Mouse (Mus musculus): ENCODE measurements around the gene Lekr1. TPM values are rescaled to one million over a fixed set of nuclear protein-coding genes. Genes with fewer than 3 reads are reported as not detected.

The Lekr1 gene
- polyA plus RNA-seq, 1 experiment from 2014 or later: 6.3 TPM

- 86% methylated on average over 1 of the region's 1 CpGs for WGBS
- DNase-seq (ENCODE audit: low spot score) (no peak), ATAC-seq (ENCODE audit: insufficient number of reproducible peaks, low FRiP score, low TSS enrichment, low read depth) (no peak)
- no peaks in the 10 kb centered on the region for H3K27me3 ChIP-seq (ENCODE audit: control insufficient read depth, insufficient read depth, low read length)
- H3K9me3 ChIP-seq (ENCODE audit: control insufficient read depth, low read length): no peaks in the 10 kb centered on the region
- H3K4me3 ChIP-seq (ENCODE audit: low read depth, low read length): no peak overlapping the region
- H3K4me1 ChIP-seq (ENCODE audit: control insufficient read depth, insufficient read depth, low read length): no peaks in the 10 kb centered on the region
- H3K4me2 ChIP-seq (ENCODE audit: low read depth, severe bottlenecking): no peak overlapping the region
- no peaks in the 10 kb centered on the region for H3K36me3 ChIP-seq (ENCODE audit: control insufficient read depth, insufficient read depth, low read length)
- no peak overlapping the region for H3K27ac ChIP-seq (replicated peaks; ENCODE audit: low read depth, low read length)
- no peak overlapping the region for H3K9ac ChIP-seq (ENCODE audit: low read length)
Measured at GRCm38 (mm10) chr3:65699704-65700103, 33.7 kb downstream of the Lekr1 start.

GRCm38 (mm10) chr3:65714372-65714771 lies 48.3 kb downstream of the Lekr1 start:
- no peak for ATAC-seq (ENCODE audit: insufficient number of reproducible peaks, low FRiP score, low TSS enrichment, low read depth)

GRCm38 (mm10) chr3:65717406-65717805 lies 51.4 kb downstream of the Lekr1 start:
- ATAC-seq (ENCODE audit: insufficient number of reproducible peaks, low FRiP score, low TSS enrichment, low read depth) (no peak), DNase-seq (ENCODE audit: low spot score) (no peak)
- Histone ChIP-seq H3K9me3 (ENCODE audit: control insufficient read depth, low read length) (no peaks in the 10 kb centered on the region), H3K27ac (replicated peaks; ENCODE audit: low read depth, low read length) (no peak overlapping the region), H3K4me2 (ENCODE audit: low read depth, severe bottlenecking) (no peak overlapping the region), H3K9ac (ENCODE audit: low read length) (no peak overlapping the region), H3K27me3 (ENCODE audit: control insufficient read depth, insufficient read depth, low read length) (no peaks in the 10 kb centered on the region), H3K4me3 (ENCODE audit: low read depth, low read length) (no peak overlapping the region), H3K4me1 (ENCODE audit: control insufficient read depth, insufficient read depth, low read length) (no peaks in the 10 kb centered on the region), H3K36me3 (ENCODE audit: control insufficient read depth, insufficient read depth, low read length) (no peaks in the 10 kb centered on the region)
- WGBS: 81% methylated on average over 2 of the region's 2 CpGs

More at GRCm38 (mm10) chr3:65714372-65714771, 48.3 kb downstream of the Lekr1 start:
- Histone ChIP-seq H3K4me2 (ENCODE audit: low read depth, severe bottlenecking) (no peak overlapping the region), H3K4me3 (ENCODE audit: low read depth, low read length) (no peak overlapping the region), H3K9me3 (ENCODE audit: control insufficient read depth, low read length) (no peaks in the 10 kb centered on the region), H3K27me3 (ENCODE audit: control insufficient read depth, insufficient read depth, low read length) (no peaks in the 10 kb centered on the region), H3K9ac (ENCODE audit: low read length) (no peak overlapping the region), H3K4me1 (ENCODE audit: control insufficient read depth, insufficient read depth, low read length) (no peaks in the 10 kb centered on the region), H3K27ac (replicated peaks; ENCODE audit: low read depth, low read length) (no peak overlapping the region), H3K36me3 (ENCODE audit: control insufficient read depth, insufficient read depth, low read length) (no peaks in the 10 kb centered on the region)
- DNase-seq (ENCODE audit: low spot score): no peak
- 90% methylated on average over 3 of the region's 3 CpGs for WGBS

- Histone ChIP-seq H3K9ac (ENCODE audit: low read length) (no peak overlapping the region), H3K27ac (replicated peaks; ENCODE audit: low read depth, low read length) (no peak overlapping the region), H3K36me3 (ENCODE audit: control insufficient read depth, insufficient read depth, low read length) (no peaks in the 10 kb centered on the region), H3K27me3 (ENCODE audit: control insufficient read depth, insufficient read depth, low read length) (no peaks in the 10 kb centered on the region), H3K4me2 (ENCODE audit: low read depth, severe bottlenecking) (no peak overlapping the region), H3K4me1 (ENCODE audit: control insufficient read depth, insufficient read depth, low read length) (no peaks in the 10 kb centered on the region), H3K9me3 (ENCODE audit: control insufficient read depth, low read length) (no peaks in the 10 kb centered on the region), H3K4me3 (ENCODE audit: low read depth, low read length) (no peak overlapping the region)
- ATAC-seq (ENCODE audit: insufficient number of reproducible peaks, low FRiP score, low TSS enrichment, low read depth) (no peak), DNase-seq (ENCODE audit: low spot score) (no peak)
- WGBS: 80% methylated on average over 4 of the region's 4 CpGs
Measured at GRCm38 (mm10) chr3:65722897-65723296, 56.9 kb downstream of the Lekr1 start.

GRCm38 (mm10) chr3:65723664-65724063 lies 57.6 kb downstream of the Lekr1 start:
- no peak overlapping the region for H3K9ac ChIP-seq (ENCODE audit: low read length)
- 83% methylated on average over 4 of the region's 4 CpGs for WGBS

GRCm38 (mm10) chr3:65737816-65738215 lies 71.8 kb downstream of the Lekr1 start:
- no peak for DNase-seq (ENCODE audit: low spot score)
- H3K4me1 ChIP-seq (ENCODE audit: control insufficient read depth, insufficient read depth, low read length): no peaks in the 10 kb centered on the region
- H3K27ac ChIP-seq (replicated peaks; ENCODE audit: low read depth, low read length): no peak overlapping the region
- no peaks in the 10 kb centered on the region for H3K9me3 ChIP-seq (ENCODE audit: control insufficient read depth, low read length)
- H3K4me3 ChIP-seq (ENCODE audit: low read depth, low read length): no peak overlapping the region
- no peak for ATAC-seq (ENCODE audit: insufficient number of reproducible peaks, low FRiP score, low TSS enrichment, low read depth)
- no peak overlapping the region for H3K9ac ChIP-seq (ENCODE audit: low read length)
- no peaks in the 10 kb centered on the region for H3K27me3 ChIP-seq (ENCODE audit: control insufficient read depth, insufficient read depth, low read length)
- no peak overlapping the region for H3K4me2 ChIP-seq (ENCODE audit: low read depth, severe bottlenecking)
- H3K36me3 ChIP-seq (ENCODE audit: control insufficient read depth, insufficient read depth, low read length): no peaks in the 10 kb centered on the region
- WGBS: 83% methylated on average over 4 of the region's 4 CpGs

More at GRCm38 (mm10) chr3:65723664-65724063, 57.6 kb downstream of the Lekr1 start:
- no peak for ATAC-seq (ENCODE audit: insufficient number of reproducible peaks, low FRiP score, low TSS enrichment, low read depth)
- Histone ChIP-seq H3K36me3 (ENCODE audit: control insufficient read depth, insufficient read depth, low read length) (no peaks in the 10 kb centered on the region), H3K9me3 (ENCODE audit: control insufficient read depth, low read length) (no peaks in the 10 kb centered on the region), H3K27ac (replicated peaks; ENCODE audit: low read depth, low read length) (no peak overlapping the region), H3K4me1 (ENCODE audit: control insufficient read depth, insufficient read depth, low read length) (no peaks in the 10 kb centered on the region), H3K4me2 (ENCODE audit: low read depth, severe bottlenecking) (no peak overlapping the region), H3K4me3 (ENCODE audit: low read depth, low read length) (no peak overlapping the region), H3K27me3 (ENCODE audit: control insufficient read depth, insufficient read depth, low read length) (no peaks in the 10 kb centered on the region)
- no peak for DNase-seq (ENCODE audit: low spot score)

- H3K27ac ChIP-seq (replicated peaks; ENCODE audit: low read depth, low read length): no peak overlapping the region
- H3K27me3 ChIP-seq (ENCODE audit: control insufficient read depth, insufficient read depth, low read length): no peaks in the 10 kb centered on the region
- H3K4me1 ChIP-seq (ENCODE audit: control insufficient read depth, insufficient read depth, low read length): no peaks in the 10 kb centered on the region
- H3K9ac ChIP-seq (ENCODE audit: low read length): no peak overlapping the region
- H3K36me3 ChIP-seq (ENCODE audit: control insufficient read depth, insufficient read depth, low read length): no peaks in the 10 kb centered on the region
- H3K4me3 ChIP-seq (ENCODE audit: low read depth, low read length): no peak overlapping the region
- ATAC-seq (ENCODE audit: insufficient number of reproducible peaks, low FRiP score, low TSS enrichment, low read depth) (no peak), DNase-seq (ENCODE audit: low spot score) (no peak)
- H3K4me2 ChIP-seq (ENCODE audit: low read depth, severe bottlenecking): no peak overlapping the region
- WGBS: 62% methylated on average over 4 of the region's 4 CpGs
- no peaks in the 10 kb centered on the region for H3K9me3 ChIP-seq (ENCODE audit: control insufficient read depth, low read length)
Measured at GRCm38 (mm10) chr3:65744936-65745335, 78.9 kb downstream of the Lekr1 start.

- H3K27ac ChIP-seq (replicated peaks; ENCODE audit: low read depth, low read length): no peak overlapping the region
- 79% methylated on average over 20 of the region's 20 CpGs for WGBS
- no peak for ATAC-seq (ENCODE audit: insufficient number of reproducible peaks, low FRiP score, low TSS enrichment, low read depth)
Measured at GRCm38 (mm10) chr3:65764511-65765508, 98.8 kb downstream of the Lekr1 start.

More at GRCm38 (mm10) chr3:65764511-65765508, 98.8 kb downstream of the Lekr1 start:
- no peaks in the 10 kb centered on the region for H3K36me3 ChIP-seq (ENCODE audit: control insufficient read depth, insufficient read depth, low read length)
- H3K27me3 ChIP-seq (ENCODE audit: control insufficient read depth, insufficient read depth, low read length): no peaks in the 10 kb centered on the region
- H3K4me1 ChIP-seq (ENCODE audit: control insufficient read depth, insufficient read depth, low read length): no peaks in the 10 kb centered on the region
- H3K9ac ChIP-seq (ENCODE audit: low read length): no peak overlapping the region
- H3K4me3 ChIP-seq (ENCODE audit: low read depth, low read length): no peak overlapping the region
- no peaks in the 10 kb centered on the region for H3K9me3 ChIP-seq (ENCODE audit: control insufficient read depth, low read length)
- no peak overlapping the region for H3K4me2 ChIP-seq (ENCODE audit: low read depth, severe bottlenecking)
- no peak for DNase-seq (ENCODE audit: low spot score)
